Mouse (Mus musculus) liver, adult 2 months (tissue): ENCODE data around the gene Prox2.

Experiments used
- CTCF ChIP-seq: fragments of 200-500 bp; IDR thresholded peaks from 2 replicates; pipeline ENCODE4 v1.5.1; 2011; ENCODE audit warnings: low read depth, low read length, control low read depth
- POLR2A ChIP-seq: fragments of 200-500 bp; IDR thresholded peaks from 2 replicates; pipeline ENCODE4 v1.6.1; 2011; ENCODE audit warnings: low read length, control low read depth; ENCODE audit not compliant: insufficient read depth; ENCODE audit errors: extremely low read depth

GRCm38 (mm10) chr12:85091190-85091589, 19.4 kb downstream of the Prox2 start:
- TF ChIP-seq POLR2A (no peak), CTCF (no peak)
